Mouse (Mus musculus): ENCODE data around the gene Pias4. TPM values are rescaled to one million over a fixed set of nuclear protein-coding genes. Genes with fewer than 3 reads are reported as not detected.
"Not testable (repeated sequence)": the region's sequence is repeated elsewhere in the genome, so short reads cannot be mapped to it uniquely, and the experiment has no call there.

The Pias4 gene
- polyA plus RNA-seq, 1 experiment from 2014 or later = 40.9 TPM

GRCm38 (mm10) chr10:81177491-81177925, 9.8 kb upstream of the Pias4 start:
- Histone ChIP-seq H3K27me3 (ENCODE audit: control insufficient read depth, insufficient read depth, low read length) (no peaks in the 10 kb centered on the region), H3K4me2 (replicated peaks; ENCODE audit: low read depth, low read length) (peak overlapping the region; percentile 92), H3K9me3 (ENCODE audit: control insufficient read depth, low read depth, low read length) (no peaks in the 10 kb centered on the region), H3K4me3 (ENCODE audit: low read depth, low read length) (peak overlapping the region; percentile 100), H3K9ac (replicated peaks; ENCODE audit: low read depth, low read length) (peak overlapping the region; percentile 99), H3K27ac (ENCODE audit: low read length) (peak overlapping the region; percentile 92), H3K4me1 (ENCODE audit: control insufficient read depth, insufficient read depth, low read length) (peaks cover 30% of the 10 kb centered on the region), H3K36me3 (ENCODE audit: control insufficient read depth, insufficient read depth, low read length) (peaks cover 52% of the 10 kb centered on the region)
- 13% methylated on average over 16 of the region's 16 CpGs for WGBS
- ATAC-seq (ENCODE audit: insufficient number of reproducible peaks, insufficient read depth, low FRiP score, low read depth) = no peak

- H3K27me3 ChIP-seq (ENCODE audit: control insufficient read depth, insufficient read depth, low read length) = no peaks in the 10 kb centered on the region
- H3K9ac ChIP-seq (replicated peaks; ENCODE audit: low read depth, low read length) = peak within 1 kb of the TSS; percentile 99
- H3K9me3 ChIP-seq (ENCODE audit: control insufficient read depth, low read depth, low read length) = no peaks in the 10 kb centered on the region
- H3K4me2 ChIP-seq (replicated peaks; ENCODE audit: low read depth, low read length) = peak within 1 kb of the TSS; percentile 92
- peaks cover 30% of the 10 kb centered on the region for H3K4me1 ChIP-seq (ENCODE audit: control insufficient read depth, insufficient read depth, low read length)
- 0% methylated on average over 77 of the region's 77 CpGs for WGBS
- H3K4me3 ChIP-seq (ENCODE audit: low read depth, low read length) = peak within 1 kb of the TSS; percentile 100
- ATAC-seq (ENCODE audit: insufficient number of reproducible peaks, insufficient read depth, low FRiP score, low read depth) = peak; percentile 83
- peaks cover 45% of the 10 kb centered on the region for H3K36me3 ChIP-seq (ENCODE audit: control insufficient read depth, insufficient read depth, low read length)
- peak within 1 kb of the TSS; percentile 92 for H3K27ac ChIP-seq (ENCODE audit: low read length)
Measured at GRCm38 (mm10) chr10:81176466-81177271, 8.9 kb upstream of the Pias4 start, which contains the start of gene Eef2. TSS of gene Eef2 (plus strand) at chr10:81176631.

GRCm38 (mm10) chr10:81175936-81176465, 8.3 kb upstream of the Pias4 start:
- 4% methylated on average over 13 of the region's 13 CpGs for whole genome bisulfite sequencing
- H3K4me3 ChIP-seq (ENCODE audit: low read depth, low read length) = peak overlapping the region; percentile 100
- peaks cover 38% of the 10 kb centered on the region for H3K36me3 ChIP-seq (ENCODE audit: control insufficient read depth, insufficient read depth, low read length)
- 0 out of 2 replicates have a peak, but pooled peaks have one; percentile 1 for ATAC-seq (ENCODE audit: insufficient number of reproducible peaks, insufficient read depth, low FRiP score, low read depth)
- H3K4me2 ChIP-seq (replicated peaks; ENCODE audit: low read depth, low read length) = peak overlapping the region; percentile 37
- peak overlapping the region; percentile 69 for H3K27ac ChIP-seq (ENCODE audit: low read length)
- H3K9ac ChIP-seq (replicated peaks; ENCODE audit: low read depth, low read length) = no peak overlapping the region
- peaks cover 30% of the 10 kb centered on the region for H3K4me1 ChIP-seq (ENCODE audit: control insufficient read depth, insufficient read depth, low read length)
- H3K9me3 ChIP-seq (ENCODE audit: control insufficient read depth, low read depth, low read length) = no peaks in the 10 kb centered on the region
- H3K27me3 ChIP-seq (ENCODE audit: control insufficient read depth, insufficient read depth, low read length) = no peaks in the 10 kb centered on the region

GRCm38 (mm10) chr10:81175345-81175701, 7.6 kb upstream of the Pias4 start:
- Histone ChIP-seq H3K4me1 (ENCODE audit: control insufficient read depth, insufficient read depth, low read length) (peaks cover 30% of the 10 kb centered on the region), H3K36me3 (ENCODE audit: control insufficient read depth, insufficient read depth, low read length) (peaks cover 31% of the 10 kb centered on the region), H3K4me2 (replicated peaks; ENCODE audit: low read depth, low read length) (peak overlapping the region; percentile 69; the same call in 1 of the 2 replicates)
- not testable (repeated sequence) for H3K27me3 ChIP-seq (ENCODE audit: control insufficient read depth, insufficient read depth, low read length); ATAC-seq (ENCODE audit: insufficient number of reproducible peaks, insufficient read depth, low FRiP score, low read depth); H3K9me3 ChIP-seq (ENCODE audit: control insufficient read depth, low read depth, low read length); H3K4me3 ChIP-seq (ENCODE audit: low read depth, low read length); H3K9ac ChIP-seq (replicated peaks; ENCODE audit: low read depth, low read length); H3K27ac ChIP-seq (ENCODE audit: low read length)
- 11% methylated on average over 4 of the region's 4 CpGs for WGBS

- Histone ChIP-seq H3K27me3 (ENCODE audit: control insufficient read depth, insufficient read depth, low read length) (no peaks in the 10 kb centered on the region), H3K9me3 (ENCODE audit: control insufficient read depth, low read depth, low read length) (no peaks in the 10 kb centered on the region), H3K4me1 (ENCODE audit: control insufficient read depth, insufficient read depth, low read length) (peaks cover 30% of the 10 kb centered on the region), H3K4me2 (replicated peaks; ENCODE audit: low read depth, low read length) (peak overlapping the region; percentile 69), H3K9ac (replicated peaks; ENCODE audit: low read depth, low read length) (no peak overlapping the region; the same call in 1 of the 2 replicates), H3K27ac (ENCODE audit: low read length) (peak overlapping the region; percentile 71; the same call in 1 of the 2 replicates), H3K4me3 (ENCODE audit: low read depth, low read length) (peak overlapping the region; percentile 30), H3K36me3 (ENCODE audit: control insufficient read depth, insufficient read depth, low read length) (peaks cover 26% of the 10 kb centered on the region)
- 3% methylated on average over 29 of the region's 29 CpGs for WGBS
- ATAC-seq (ENCODE audit: insufficient number of reproducible peaks, insufficient read depth, low FRiP score, low read depth) = peak; percentile 57; the same call in 1 of the 2 replicates
Measured at GRCm38 (mm10) chr10:81174617-81175344, 7.1 kb upstream of the Pias4 start.

- H3K27me3 ChIP-seq (ENCODE audit: control insufficient read depth, insufficient read depth, low read length) = no peaks in the 10 kb centered on the region
- peak overlapping the region; percentile 90 for H3K27ac ChIP-seq (ENCODE audit: low read length)
- no peaks in the 10 kb centered on the region for H3K9me3 ChIP-seq (ENCODE audit: control insufficient read depth, low read depth, low read length)
- ATAC-seq (ENCODE audit: insufficient number of reproducible peaks, insufficient read depth, low FRiP score, low read depth) = no peak
- no peak overlapping the region; the same call in 1 of the 2 replicates for H3K9ac ChIP-seq (replicated peaks; ENCODE audit: low read depth, low read length)
- peak overlapping the region; percentile 29 for H3K4me2 ChIP-seq (replicated peaks; ENCODE audit: low read depth, low read length)
- H3K4me1 ChIP-seq (ENCODE audit: control insufficient read depth, insufficient read depth, low read length) = peaks cover 25% of the 10 kb centered on the region
- peaks cover 9% of the 10 kb centered on the region for H3K36me3 ChIP-seq (ENCODE audit: control insufficient read depth, insufficient read depth, low read length)
- no peak overlapping the region for H3K4me3 ChIP-seq (ENCODE audit: low read depth, low read length)
- WGBS = 9% methylated on average over 21 of the region's 21 CpGs
Measured at GRCm38 (mm10) chr10:81173132-81173531, 5.4 kb upstream of the Pias4 start.

- not testable (repeated sequence) for H3K27me3 ChIP-seq (ENCODE audit: control insufficient read depth, insufficient read depth, low read length); ATAC-seq (ENCODE audit: insufficient number of reproducible peaks, insufficient read depth, low FRiP score, low read depth); H3K9ac ChIP-seq (replicated peaks; ENCODE audit: low read depth, low read length); H3K36me3 ChIP-seq (ENCODE audit: control insufficient read depth, insufficient read depth, low read length); H3K4me3 ChIP-seq (ENCODE audit: low read depth, low read length); H3K9me3 ChIP-seq (ENCODE audit: control insufficient read depth, low read depth, low read length)
- 21% methylated on average over 14 of the region's 14 CpGs for WGBS
- H3K4me1 ChIP-seq (ENCODE audit: control insufficient read depth, insufficient read depth, low read length) = peaks cover 22% of the 10 kb centered on the region
- peak overlapping the region; percentile 27; the same call in 1 of the 2 replicates for H3K27ac ChIP-seq (ENCODE audit: low read length)
- 0 out of 2 replicates have a peak overlapping the region, but pooled peaks have one; percentile 10 for H3K4me2 ChIP-seq (replicated peaks; ENCODE audit: low read depth, low read length)
Measured at GRCm38 (mm10) chr10:81169411-81169900, 1.7 kb upstream of the Pias4 start.

Measured in stomach, embryonic 14.5 days (tissue).